Mouse (Mus musculus): Measurements from ENCODE around the gene Rps18.

Gene Rps18

DNA sequence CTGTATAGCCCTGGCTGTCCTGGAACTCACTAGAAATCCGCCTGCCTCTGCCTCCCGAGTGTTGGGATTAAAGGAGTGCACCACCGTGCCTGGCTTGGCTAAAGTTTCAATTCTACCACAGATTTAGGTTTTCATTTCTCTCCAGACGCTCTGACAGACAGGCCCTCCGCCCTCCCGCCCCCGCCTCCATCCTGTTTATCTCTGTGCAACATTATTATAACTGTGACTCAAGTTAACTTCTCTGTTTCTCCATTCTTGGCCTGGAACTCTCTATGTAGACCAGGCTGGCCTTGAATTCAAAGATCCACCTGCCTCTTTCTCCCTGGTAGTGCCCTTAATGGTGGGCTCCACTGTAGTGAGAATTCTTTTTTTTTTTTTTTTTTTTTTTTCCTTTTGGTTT, 53.3 kb downstream of the Rps18 start:
- no peak for DNase-seq

DNA sequence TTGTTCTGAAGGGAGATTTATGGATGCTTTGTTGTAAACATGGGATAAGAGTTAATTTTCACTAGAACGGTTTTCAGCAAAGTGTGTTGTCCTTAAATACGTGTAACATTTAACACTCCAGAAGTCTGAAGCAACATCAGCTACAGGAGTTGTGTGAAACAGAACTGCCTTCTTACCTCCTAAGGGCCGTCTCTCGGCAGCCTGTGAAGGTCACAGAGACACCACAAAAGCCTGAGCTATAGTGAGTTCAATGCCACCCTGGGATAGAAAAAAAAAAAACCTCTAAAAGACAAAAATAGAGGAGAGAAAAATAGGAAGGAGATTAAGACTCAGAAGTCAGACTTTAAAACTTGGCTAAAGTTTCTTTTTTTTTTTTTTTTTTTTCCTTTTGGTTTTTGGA, 53.7 kb downstream of the Rps18 start:
- no peak for DNase-seq
